Mouse (Mus musculus): ENCODE measurements around the gene Eid2.
A peak's percentile ranks its signal among the peaks of the same experiment; 100 is the strongest.

Gene Eid2

GRCm38 (mm10) chr7:28290638-28291590 lies 23.2 kb downstream of the Eid2 start, which contains the start of gene Selenov:
Selenov (minus strand) TSS chr7:28291186.
- peak; percentile 60 for DNase-seq (ENCODE audit: extremely low spot score, low spot score)

- DNase-seq (ENCODE audit: extremely low spot score, low spot score): peak; percentile 83
Observed at GRCm38 (mm10) chr7:28294481-28294880, 26.8 kb downstream of the Eid2 start.

- peak; percentile 51 for DNase-seq (ENCODE audit: extremely low spot score, low spot score)
Observed at GRCm38 (mm10) chr7:28298837-28299625, 31.4 kb downstream of the Eid2 start.

- peak; percentile 80 for DNase-seq (ENCODE audit: extremely low spot score, low spot score)
Observed at GRCm38 (mm10) chr7:28301616-28302433, 34.1 kb downstream of the Eid2 start, which contains the start of gene Dll3. Dll3 (minus strand) TSS chr7:28302238.

GRCm38 (mm10) chr7:28305641-28306040 lies 38.0 kb downstream of the Eid2 start:
- DNase-seq (ENCODE audit: extremely low spot score, low spot score): no peak

GRCm38 (mm10) chr7:28306216-28306615 lies 38.5 kb downstream of the Eid2 start:
- DNase-seq (ENCODE audit: extremely low spot score, low spot score): no peak

- peak; percentile 30 for DNase-seq (ENCODE audit: extremely low spot score, low spot score)
Observed at GRCm38 (mm10) chr7:28309737-28310136, 42.1 kb downstream of the Eid2 start.

- DNase-seq (ENCODE audit: extremely low spot score, low spot score): peak; percentile 31
Observed at GRCm38 (mm10) chr7:28311151-28311925, 43.7 kb downstream of the Eid2 start.

- peak; percentile 94 for DNase-seq (ENCODE audit: extremely low spot score, low spot score)
Observed at GRCm38 (mm10) chr7:28311926-28312543, 44.4 kb downstream of the Eid2 start, which contains the start of gene Timm50. Timm50 (minus strand) TSS chr7:28312072.

GRCm38 (mm10) chr7:28318036-28318435 lies 50.4 kb downstream of the Eid2 start:
- DNase-seq (ENCODE audit: extremely low spot score, low spot score): no peak

GRCm38 (mm10) chr7:28318714-28319113 lies 51.0 kb downstream of the Eid2 start:
- DNase-seq (ENCODE audit: extremely low spot score, low spot score): no peak
